Comparison of ENCODE assay signal across 14 mouse cellular contexts in genomic region chr1:87394594-87394993, GRCm38 (mm10). TPM values are rescaled to one million over a fixed set of nuclear protein-coding genes. Genes with fewer than 3 reads are reported as not detected.
A peak's percentile ranks its signal among the peaks of the same experiment; 100 is the strongest.
DNase-seq lines count a peak whose midpoint lies in the region; ATAC-seq and TF ChIP-seq lines count a peak whose summit lies in the region.
"Had no signal": no experiment of that assay in that cellular context is flagged by ENCODE, and none has a peak within 500 bp of the region (broad histone marks: within the 10 kb centered on the region; RNA-seq: fewer than 3 reads in every experiment).

TSS of gene Kcnj13 (minus strand) at chr1:87394729.

- 44% methylated on average over 6 of the region's 6 CpGs for WGBS in kidney, adult 2 months
- WGBS in kidney, embryonic 16.5 days: 47% methylated on average over 6 of the region's 6 CpGs
- WGBS in hindbrain, embryonic 16.5 days: 49% methylated on average over 6 of the region's 6 CpGs

- no peaks in the 10 kb centered on the region; the same call in 1 of the 2 replicates for H3K36me3 ChIP-seq in kidney, adult 2 months (ENCODE audit: control insufficient read depth, insufficient read depth, low read length)
- peaks cover 9% of the 10 kb centered on the region; the same call in 1 of the 2 replicates for H3K36me3 ChIP-seq in kidney, embryonic 16.5 days (ENCODE audit: insufficient read depth, low read length)
- 0 out of 2 replicates have a peak, but pooled peaks cover 2% of the 10 kb centered on the region for H3K36me3 ChIP-seq in hindbrain, embryonic 16.5 days (ENCODE audit: control insufficient read depth, insufficient read depth, low read length)

- no peak within 1 kb of the TSS for H3K4me2 ChIP-seq in kidney, embryonic 16.5 days (replicated peaks; ENCODE audit: low read depth, low read length)
- H3K4me2 ChIP-seq in hindbrain, embryonic 16.5 days (ENCODE audit: low read length): no peak within 1 kb of the TSS
- H3K4me2 ChIP-seq: heart, embryonic 11.5 days; liver, embryonic 12.5 days; neural tube, embryonic 15.5 days had no signal

- DNase-seq in kidney, adult 2 months: peak; percentile 34
- peak; percentile 5 for DNase-seq in embryo, embryonic 9.5 days (ENCODE audit: extremely low spot score)
- peak; percentile 43 for DNase-seq in retina, postnatal 1 day
- DNase-seq in testis, postnatal 14 days (ENCODE audit: low spot score): no peak
- no peak for DNase-seq in spleen, postnatal 14 days (ENCODE audit: low spot score in 2 of 2)
- no peak for DNase-seq in thymus, postnatal 10 days (ENCODE audit: low spot score in 2 of 2)
- DNase-seq: cerebellum, postnatal 36 days had no signal

- H3K9ac ChIP-seq in kidney, embryonic 16.5 days (replicated peaks; ENCODE audit: low read length): no peak within 1 kb of the TSS
- H3K9ac ChIP-seq in hindbrain, embryonic 16.5 days (ENCODE audit: low read depth, low read length): no peak within 1 kb of the TSS
- H3K9ac ChIP-seq: liver, embryonic 12.5 days; neural tube, embryonic 15.5 days had no signal

- H3K4me1 ChIP-seq in kidney, adult 2 months (ENCODE audit: control insufficient read depth, insufficient read depth, low read length): peaks cover 3% of the 10 kb centered on the region; the same call in 1 of the 2 replicates
- H3K4me1 ChIP-seq in kidney, embryonic 16.5 days (ENCODE audit: insufficient read depth, low read length): no peaks in the 10 kb centered on the region
- no peaks in the 10 kb centered on the region for H3K4me1 ChIP-seq in hindbrain, embryonic 16.5 days (ENCODE audit: control insufficient read depth, insufficient read depth, low read depth, low read length)
- H3K4me1 ChIP-seq: liver, embryonic 12.5 days; megakaryocyte, embryonic 14.5 days; neural tube, embryonic 15.5 days had no signal

- no peak for ATAC-seq in kidney, embryonic 16.5 days (ENCODE audit: low FRiP score, low TSS enrichment)
- ATAC-seq in hindbrain, embryonic 16.5 days: no peak
- ATAC-seq: inflammation-experienced regulatory T-cells, adult 6 months; liver, embryonic 12.5 days had no signal

- H3K27me3 ChIP-seq in kidney, adult 2 months (replicated peaks; ENCODE audit: control insufficient read depth, insufficient read depth, low read length): no peaks in the 10 kb centered on the region
- H3K27me3 ChIP-seq in kidney, embryonic 16.5 days (ENCODE audit: insufficient read depth, low read length): no peaks in the 10 kb centered on the region
- H3K27me3 ChIP-seq in hindbrain, embryonic 16.5 days (replicated peaks; ENCODE audit: control insufficient read depth, insufficient read depth, low read length): no peaks in the 10 kb centered on the region
- H3K27me3 ChIP-seq: liver, embryonic 12.5 days; megakaryocyte, embryonic 14.5 days; neural tube, embryonic 15.5 days had no signal

- H3K4me3 ChIP-seq in kidney, adult 2 months (ENCODE audit: insufficient read depth, low read depth, low read length): no peak within 1 kb of the TSS
- no peak within 1 kb of the TSS for H3K4me3 ChIP-seq in kidney, embryonic 16.5 days (ENCODE audit: low read length)
- no peak within 1 kb of the TSS for H3K4me3 ChIP-seq in hindbrain, embryonic 16.5 days (ENCODE audit: low read length)
- H3K4me3 ChIP-seq: liver, embryonic 12.5 days; megakaryocyte, embryonic 14.5 days; neural tube, embryonic 15.5 days had no signal

- TF ChIP-seq CTCF in kidney, adult 2 months (conservative IDR thresholded peaks at IDR 0.05; ENCODE audit: insufficient read depth, insufficient read length, low read depth, low read length): no peak

- H3K9me3 ChIP-seq in kidney, embryonic 16.5 days (ENCODE audit: low read length): no peaks in the 10 kb centered on the region
- H3K9me3 ChIP-seq in hindbrain, embryonic 16.5 days (ENCODE audit: control insufficient read depth, low read length): no peaks in the 10 kb centered on the region
- H3K9me3 ChIP-seq: liver, embryonic 12.5 days; megakaryocyte, embryonic 14.5 days; neural tube, embryonic 15.5 days had no signal

- TF ChIP-seq POLR2A in kidney, adult 2 months (IDR thresholded peaks at IDR 0.05; ENCODE audit: low read depth, low read length): no peak

- peak within 1 kb of the TSS; percentile 50; the same call in 1 of the 2 replicates for H3K27ac ChIP-seq in kidney, adult 2 months (ENCODE audit: insufficient read depth, low read depth, low read length)
- H3K27ac ChIP-seq in kidney, embryonic 16.5 days (ENCODE audit: low read length): no peak within 1 kb of the TSS
- no peak within 1 kb of the TSS for H3K27ac ChIP-seq in hindbrain, embryonic 16.5 days (ENCODE audit: low read depth, low read length)
- H3K27ac ChIP-seq: liver, embryonic 12.5 days; neural tube, embryonic 15.5 days had no signal

RNA-seq across cellular contexts. Expression of gene Kcnj13, which starts in this region (rescaled TPM):
- polyA plus RNA-seq in kidney, adult 2 months (2012; rRNA removed): 2.4 and 2.5 TPM in 2 replicates
- polyA plus RNA-seq in kidney, embryonic 16.5 days (2015; fragmentation: Nextera tagmentation; extraction: Ambion mirVana): 0.94 and 1.2 TPM in 2 replicates
- 21.7 and 25.0 TPM in 2 replicates for polyA plus RNA-seq in hindbrain, embryonic 16.5 days (2015; fragmentation: Nextera tagmentation; extraction: Ambion mirVana)

Comparison
In these comparisons a context has a peak if more than half of its experiments do, and no peak if none do; other contexts are left out.
1. DNase-seq: peak in kidney, adult 2 months (single experiment), embryo, embryonic 9.5 days (single experiment) and retina, postnatal 1 day (single experiment); none in testis, postnatal 14 days (single experiment), spleen, postnatal 14 days (0 of 2) and thymus, postnatal 10 days (0 of 2).